Mouse (Mus musculus) liver, postnatal 0 days (tissue): ENCODE data around the gene Pcsk6. TPM values are rescaled to one million over a fixed set of nuclear protein-coding genes. Genes with fewer than 3 reads are reported as not detected.

Experiments used
- ATAC-seq: fragments of 200-750 bp; cut with Nextera tagmentation; 2 replicates; pipeline ENCODE4 v1.8.0; 2017; ENCODE audit warnings: mild to moderate bottlenecking, moderate library complexity
- DNase-seq: peaks from one replicate; pipeline ENCODE4 v3.0.0-alpha.2; 2016
- H3K27ac ChIP-seq: fragments of 300-500 bp; sonication (generic); 2 replicates; pipeline ENCODE4 v1.5.1; 2014; ENCODE audit warnings: antibody characterized with exemption, moderate library complexity, mild to moderate bottlenecking, low read depth
- H3K27me3 ChIP-seq: fragments of 300-500 bp; sonication (generic); 2 replicates; pipeline ENCODE4 v1.6.1; 2014; ENCODE audit warnings: low read length, control low read depth, mixed read lengths; ENCODE audit not compliant: insufficient read depth
- H3K36me3 ChIP-seq: fragments of 300-500 bp; sonication (generic); replicated peaks from 2 replicates; pipeline ENCODE4 v1.6.1; 2014; ENCODE audit warnings: mild to moderate bottlenecking, control low read depth, low read length, moderate library complexity, mixed read lengths; ENCODE audit not compliant: insufficient read depth
- H3K4me1 ChIP-seq: fragments of 300-500 bp; sonication (generic); 2 replicates; pipeline ENCODE4 v1.6.1; 2014; ENCODE audit warnings: antibody characterized with exemption, mild to moderate bottlenecking, control low read depth; ENCODE audit not compliant: insufficient read depth
- H3K4me2 ChIP-seq: fragments of 300-500 bp; sonication (generic); 2 replicates; pipeline ENCODE4 v1.6.1; 2014; ENCODE audit warnings: low read depth, mild to moderate bottlenecking, low read length, moderate library complexity, mixed read lengths
- H3K4me3 ChIP-seq: fragments of 300-500 bp; sonication (generic); 2 replicates; pipeline ENCODE4 v1.5.1; 2014; ENCODE audit warnings: low read depth, low read length
- H3K9ac ChIP-seq: fragments of 300-500 bp; sonication (generic); replicated peaks from 2 replicates; pipeline ENCODE4 v1.6.1; 2014; ENCODE audit warnings: mild to moderate bottlenecking, moderate library complexity
- H3K9me3 ChIP-seq: fragments of 300-500 bp; sonication (generic); 2 replicates; pipeline ENCODE4 v1.6.1; 2016; ENCODE audit warnings: mild to moderate bottlenecking, control low read depth, low read length, mixed read lengths
- CTCF ChIP-seq: sonication (generic); IDR thresholded peaks from 2 replicates; pipeline ENCODE4 v1.5.1; 2016; ENCODE audit warnings: antibody characterized with exemption, low read depth
- EP300 ChIP-seq: IDR thresholded peaks from 2 replicates; pipeline ENCODE4 v1.6.1; 2016; ENCODE audit warnings: antibody characterized with exemption, low read depth, mild to moderate bottlenecking
- WGBS: fragments of 180-500 bp; shearing (Covaris S2); extraction: QIAGEN DNeasy Blood & Tissue Kit; methylation state at CpG from one replicate; pipeline ENCODE4 v1.1.7; 2014; ENCODE audit not compliant: insufficient replicate concordance; 5-methylcytosine and 5-hydroxymethylcytosine counted together
- polyA plus RNA-seq: library from polyadenylated mRNA; unstranded; fragments of >200 nt; fragmentation: Nextera tagmentation; extraction: Ambion mirVana; gene quantifications from 2 replicates; pipeline ENCODE4 v1.2.1, GENCODE M21; 2015

Pcsk6 gene
- polyA plus RNA-seq, 1 experiment from 2014 or later = 3.6 TPM

GRCm38 (mm10) chr7:65839756-65840155, 21.8 kb upstream of the Pcsk6 start:
- Histone ChIP-seq H3K27me3 (no peaks in the 10 kb centered on the region), H3K4me3 (no peak overlapping the region), H3K4me1 (no peaks in the 10 kb centered on the region), H3K9me3 (peaks cover 13% of the 10 kb centered on the region), H3K36me3 (no peaks in the 10 kb centered on the region), H3K9ac (no peak overlapping the region), H3K27ac (no peak overlapping the region), H3K4me2 (no peak overlapping the region)
- 81% methylated on average over 3 of the region's 3 CpGs for WGBS
- DNase-seq (no peak), ATAC-seq (no peak)
- no peak for TF ChIP-seq CTCF

- H3K4me1 ChIP-seq = no peaks in the 10 kb centered on the region
- H3K27me3 ChIP-seq = no peaks in the 10 kb centered on the region
- no peak for TF ChIP-seq EP300
- peak; percentile 46 for TF ChIP-seq CTCF
- no peaks in the 10 kb centered on the region for H3K36me3 ChIP-seq
- no peak overlapping the region for H3K9ac ChIP-seq
- peaks cover 13% of the 10 kb centered on the region for H3K9me3 ChIP-seq
- H3K27ac ChIP-seq = no peak overlapping the region
- 59% methylated on average over 2 of the region's 2 CpGs for WGBS
- DNase-seq = no peak
- H3K4me2 ChIP-seq = no peak overlapping the region
- H3K4me3 ChIP-seq = no peak overlapping the region
- ATAC-seq = no peak
Measured at GRCm38 (mm10) chr7:65843210-65843609, 18.3 kb upstream of the Pcsk6 start.

DNA sequence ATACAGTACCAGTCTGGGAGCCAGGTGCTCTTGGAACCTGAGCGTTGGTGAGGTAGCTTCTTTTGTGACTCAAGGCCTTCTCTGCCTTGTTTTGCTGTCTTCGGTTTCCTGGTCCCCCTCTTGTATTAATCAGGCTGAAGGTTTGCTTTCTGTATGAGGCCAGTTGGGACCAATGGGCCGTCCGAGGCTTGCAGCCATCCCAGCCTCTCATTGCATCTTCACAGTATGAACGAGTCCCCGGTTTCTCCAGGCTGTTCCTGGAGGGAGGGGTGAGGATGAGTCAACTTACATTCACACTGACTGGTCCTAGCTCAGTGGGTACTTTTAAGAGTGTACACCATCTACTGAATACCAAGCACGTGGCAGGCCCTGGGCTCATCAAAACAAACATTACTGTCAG, 553 bp upstream of the Pcsk6 start:
- Histone ChIP-seq H3K27ac (no peak overlapping the region), H3K9ac (no peak overlapping the region), H3K4me2 (no peak overlapping the region), H3K9me3 (no peaks in the 10 kb centered on the region), H3K27me3 (peaks cover 43% of the 10 kb centered on the region), H3K36me3 (no peaks in the 10 kb centered on the region), H3K4me3 (no peak overlapping the region), H3K4me1 (peaks cover 4% of the 10 kb centered on the region; the same call in 1 of the 2 replicates)
- 62% methylated on average over 7 of the region's 7 CpGs for WGBS
- DNase-seq (no peak), ATAC-seq (no peak)
- no peak for TF ChIP-seq EP300
- no peak for TF ChIP-seq CTCF

DNA sequence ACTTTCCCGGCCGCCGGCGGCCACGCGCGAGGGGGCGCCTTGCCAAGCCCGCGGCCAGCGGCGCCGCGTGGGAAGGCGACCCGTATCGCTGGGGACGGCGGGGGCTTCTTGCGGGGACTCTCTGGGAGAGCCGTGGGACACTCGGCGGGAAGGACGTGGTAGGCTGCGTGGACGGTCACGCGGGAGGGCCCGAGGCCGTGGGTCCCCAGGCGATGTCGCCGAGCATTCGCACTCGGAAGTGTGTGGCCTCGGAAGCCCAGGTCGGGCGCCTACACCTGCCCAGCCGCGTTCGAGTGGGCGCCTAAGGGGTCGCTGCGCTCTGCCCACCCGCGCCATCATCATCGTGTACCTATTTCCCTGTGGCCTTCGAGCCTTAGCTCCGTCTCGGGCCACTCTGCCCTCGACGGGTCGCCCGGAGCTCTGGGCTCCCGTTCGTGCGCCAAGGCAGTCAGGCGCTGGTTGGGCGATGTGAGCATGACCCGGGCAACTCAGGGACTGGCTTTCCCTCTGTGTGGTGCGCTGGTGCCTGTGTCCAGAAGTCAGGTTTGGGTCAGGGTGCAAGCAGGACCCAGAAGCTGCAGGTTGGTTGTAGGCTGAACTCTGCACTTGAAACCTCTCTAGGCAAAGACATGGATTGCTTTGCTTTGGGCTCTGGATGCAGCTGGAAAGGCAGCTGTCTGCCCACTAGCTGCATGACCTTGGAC, 1.1 kb downstream of the Pcsk6 start:
- peak overlapping the region; percentile 53 for H3K4me3 ChIP-seq
- H3K4me2 ChIP-seq = peak overlapping the region; percentile 86
- peaks cover 43% of the 10 kb centered on the region for H3K27me3 ChIP-seq
- TF ChIP-seq EP300 (no peak), CTCF (no peak)
- H3K27ac ChIP-seq = no peak overlapping the region
- peak overlapping the region; percentile 55 for H3K9ac ChIP-seq
- no peaks in the 10 kb centered on the region for H3K36me3 ChIP-seq
- peaks cover 4% of the 10 kb centered on the region; the same call in 1 of the 2 replicates for H3K4me1 ChIP-seq
- ATAC-seq (peak; percentile 45), DNase-seq (peak; percentile 41)
- H3K9me3 ChIP-seq = no peaks in the 10 kb centered on the region
- WGBS = 5% methylated on average over 57 of the region's 61 CpGs

DNA sequence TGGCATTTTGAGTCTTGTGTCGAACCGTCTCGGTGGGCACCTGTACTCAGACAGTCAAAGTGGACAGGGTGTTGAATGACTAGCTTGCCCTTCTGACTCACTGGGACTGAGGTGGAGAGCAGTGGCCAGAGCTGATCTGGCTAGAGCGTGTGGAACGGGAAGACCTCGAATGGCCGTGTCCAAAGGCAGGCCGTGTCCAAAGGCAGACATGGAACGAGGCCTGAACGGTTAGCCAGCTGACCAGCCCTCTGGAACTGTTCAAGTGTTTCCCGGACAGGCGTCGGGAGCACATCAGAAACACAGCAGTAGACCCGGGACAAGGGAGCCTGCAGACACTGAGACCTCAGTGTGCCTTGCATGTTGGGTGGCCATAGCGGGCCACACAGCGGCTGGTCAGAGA, 7.6 kb downstream of the Pcsk6 start:
- ATAC-seq (no peak), DNase-seq (no peak)
- H3K4me2 ChIP-seq = no peak overlapping the region
- H3K4me1 ChIP-seq = peaks cover 11% of the 10 kb centered on the region
- H3K27me3 ChIP-seq = peaks cover 2% of the 10 kb centered on the region; the same call in 1 of the 2 replicates
- WGBS = 87% methylated on average over 16 of the region's 16 CpGs
- TF ChIP-seq EP300 = no peak
- no peak for TF ChIP-seq CTCF
- H3K9ac ChIP-seq = no peak overlapping the region
- no peaks in the 10 kb centered on the region for H3K9me3 ChIP-seq
- no peak overlapping the region for H3K4me3 ChIP-seq
- H3K27ac ChIP-seq = no peak overlapping the region
- no peaks in the 10 kb centered on the region for H3K36me3 ChIP-seq

GRCm38 (mm10) chr7:65869794-65870193, 8.3 kb downstream of the Pcsk6 start:
- Histone ChIP-seq H3K4me1 (peaks cover 12% of the 10 kb centered on the region), H3K36me3 (no peaks in the 10 kb centered on the region), H3K27ac (no peak overlapping the region), H3K4me2 (no peak overlapping the region), H3K27me3 (no peaks in the 10 kb centered on the region), H3K9ac (no peak overlapping the region), H3K4me3 (no peak overlapping the region), H3K9me3 (no peaks in the 10 kb centered on the region)
- ATAC-seq (peak; percentile 68; the same call in 1 of the 2 replicates), DNase-seq (no peak)
- TF ChIP-seq EP300 (no peak), CTCF (no peak)
- WGBS = 76% methylated on average over 5 of the region's 5 CpGs

GRCm38 (mm10) chr7:65870227-65870626, 8.7 kb downstream of the Pcsk6 start:
- TF ChIP-seq EP300 (no peak), CTCF (no peak)
- ATAC-seq = no peak
- 79% methylated on average over 5 of the region's 5 CpGs for WGBS

More at GRCm38 (mm10) chr7:65870227-65870626, 8.7 kb downstream of the Pcsk6 start:
- H3K9me3 ChIP-seq = no peaks in the 10 kb centered on the region
- no peak overlapping the region for H3K4me3 ChIP-seq
- no peaks in the 10 kb centered on the region for H3K27me3 ChIP-seq
- DNase-seq = no peak
- H3K27ac ChIP-seq = no peak overlapping the region
- H3K4me2 ChIP-seq = no peak overlapping the region
- no peak overlapping the region for H3K9ac ChIP-seq
- H3K4me1 ChIP-seq = peaks cover 12% of the 10 kb centered on the region
- no peaks in the 10 kb centered on the region for H3K36me3 ChIP-seq
